Comparison of ENCODE assay signal across 22 mouse cellular contexts in the genomic region with DNA sequence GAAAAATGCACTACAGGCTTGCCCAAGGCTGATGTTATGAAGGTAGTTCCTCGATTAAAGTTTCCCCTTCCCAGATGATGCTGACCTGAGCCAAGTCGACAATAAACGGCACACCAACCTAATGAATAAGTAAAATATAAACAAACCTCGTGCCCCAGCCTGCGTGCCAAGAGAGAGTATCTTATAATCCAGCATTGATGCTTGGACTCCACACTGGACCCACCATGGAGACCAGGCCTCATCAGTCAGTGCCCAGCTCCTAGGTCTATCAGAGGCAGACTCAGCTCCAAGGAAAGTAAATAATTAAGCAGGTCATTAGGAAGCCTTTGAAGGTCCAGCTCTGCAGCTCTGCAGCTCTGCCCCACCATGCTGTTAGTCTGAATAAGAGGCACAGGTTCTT.
A peak's percentile ranks its signal among the peaks of the same experiment; 100 is the strongest.
DNase-seq lines count a peak whose midpoint lies in the region; ATAC-seq and TF ChIP-seq lines count a peak whose summit lies in the region.
"Had no signal": no experiment of that assay in that cellular context is flagged by ENCODE, and none has a peak within 500 bp of the region (broad histone marks: within the 10 kb centered on the region; RNA-seq: fewer than 3 reads in every experiment).

No protein-coding gene starts in this region.

- TF ChIP-seq POLR2A in kidney, adult 2 months (IDR thresholded peaks at IDR 0.05; ENCODE audit: low read depth, low read length): no peak

- WGBS in kidney, adult 2 months: 25% methylated on average over 5 of the region's 5 CpGs
- 64% methylated on average over 5 of the region's 5 CpGs for WGBS in kidney, postnatal 0 days
- WGBS in forebrain, embryonic 13.5 days: 85% methylated on average over 5 of the region's 5 CpGs
- 49% methylated on average over 5 of the region's 5 CpGs for WGBS in lung, postnatal 0 days

- peak overlapping the region; percentile 68 for H3K27ac ChIP-seq in kidney, adult 2 months (ENCODE audit: insufficient read depth, low read depth, low read length)
- H3K27ac ChIP-seq in kidney, postnatal 0 days: no peak overlapping the region
- H3K27ac ChIP-seq in forebrain, embryonic 13.5 days: no peak overlapping the region
- no peak overlapping the region for H3K27ac ChIP-seq in lung, postnatal 0 days (ENCODE audit: low read length)
- H3K27ac ChIP-seq: embryonic facial prominence, embryonic 12.5 days; embryonic facial prominence, embryonic 15.5 days; hindbrain, embryonic 12.5 days; hindbrain, embryonic 15.5 days had no signal

- DNase-seq in kidney, adult 2 months: peak; percentile 88
- peak; percentile 92 for DNase-seq in kidney, adult 9 months
- DNase-seq in kidney, postnatal 0 days (ENCODE audit: low spot score): no peak
- DNase-seq in kidney, postnatal 25 days: peak; percentile 73 to 89
- no peak for DNase-seq in lung, adult 18-20 months
- DNase-seq in lung, postnatal 0 days (ENCODE audit: low spot score): no peak
- DNase-seq in gastrocnemius, postnatal 25 days: no peak
- DNase-seq: adrenal gland, postnatal 10 days; adrenal gland, postnatal 36 days; cerebellum, adult 18-20 months; cerebellum, adult 9-10 months; cerebellum, postnatal 14 days; gastrocnemius, postnatal 10 days; heart, adult 11 months had no signal

- ATAC-seq in kidney, postnatal 0 days (replicated peaks; ENCODE audit: low FRiP score, low read depth): peak; percentile 78
- no peak for ATAC-seq in forebrain, embryonic 13.5 days
- no peak for ATAC-seq in lung, postnatal 0 days
- ATAC-seq: activated CD4-positive, CD25-positive, alpha-beta regulatory T cell, adult 4 months; forebrain, embryonic 16.5 days had no signal

- no peak overlapping the region for H3K4me3 ChIP-seq in kidney, adult 2 months (ENCODE audit: insufficient read depth, low read depth, low read length)
- no peak overlapping the region for H3K4me3 ChIP-seq in kidney, postnatal 0 days (replicated peaks; ENCODE audit: low read depth, low read length)
- no peak overlapping the region for H3K4me3 ChIP-seq in forebrain, embryonic 13.5 days
- no peak overlapping the region for H3K4me3 ChIP-seq in lung, postnatal 0 days (ENCODE audit: low read depth, low read length)
- H3K4me3 ChIP-seq: embryonic facial prominence, embryonic 12.5 days; embryonic facial prominence, embryonic 15.5 days; hindbrain, embryonic 12.5 days; hindbrain, embryonic 15.5 days had no signal

- H3K9me3 ChIP-seq in kidney, postnatal 0 days (replicated peaks; ENCODE audit: low read length): no peaks in the 10 kb centered on the region
- no peaks in the 10 kb centered on the region for H3K9me3 ChIP-seq in forebrain, embryonic 13.5 days (replicated peaks)
- H3K9me3 ChIP-seq in lung, postnatal 0 days (ENCODE audit: low read length): no peaks in the 10 kb centered on the region
- H3K9me3 ChIP-seq: embryonic facial prominence, embryonic 12.5 days; embryonic facial prominence, embryonic 15.5 days; hindbrain, embryonic 12.5 days; hindbrain, embryonic 15.5 days had no signal

- TF ChIP-seq CTCF in kidney, adult 2 months (conservative IDR thresholded peaks at IDR 0.05; ENCODE audit: insufficient read depth, insufficient read length, low read depth, low read length): no peak
- TF ChIP-seq CTCF in kidney, postnatal 0 days (IDR thresholded peaks at IDR 0.05; ENCODE audit: low read depth): no peak
- TF ChIP-seq CTCF in lung, postnatal 0 days (IDR thresholded peaks at IDR 0.05): no peak

- no peaks in the 10 kb centered on the region for H3K27me3 ChIP-seq in kidney, adult 2 months (replicated peaks; ENCODE audit: control insufficient read depth, insufficient read depth, low read length)
- no peaks in the 10 kb centered on the region for H3K27me3 ChIP-seq in kidney, postnatal 0 days (ENCODE audit: insufficient read depth, low read length)
- peaks cover 2% of the 10 kb centered on the region; the same call in 1 of the 2 replicates for H3K27me3 ChIP-seq in forebrain, embryonic 13.5 days
- no peaks in the 10 kb centered on the region for H3K27me3 ChIP-seq in lung, postnatal 0 days (replicated peaks; ENCODE audit: insufficient read depth, low read length)
- H3K27me3 ChIP-seq: embryonic facial prominence, embryonic 12.5 days; embryonic facial prominence, embryonic 15.5 days; hindbrain, embryonic 12.5 days; hindbrain, embryonic 15.5 days had no signal

- H3K9ac ChIP-seq in kidney, postnatal 0 days (ENCODE audit: low read depth, low read length): no peak overlapping the region
- H3K9ac ChIP-seq in forebrain, embryonic 13.5 days: no peak overlapping the region
- no peak overlapping the region for H3K9ac ChIP-seq in lung, postnatal 0 days (replicated peaks; ENCODE audit: low read depth)
- H3K9ac ChIP-seq: embryonic facial prominence, embryonic 12.5 days; embryonic facial prominence, embryonic 15.5 days; hindbrain, embryonic 12.5 days; hindbrain, embryonic 15.5 days had no signal

- H3K4me1 ChIP-seq in kidney, adult 2 months (ENCODE audit: control insufficient read depth, insufficient read depth, low read length): peaks cover 17% of the 10 kb centered on the region
- H3K4me1 ChIP-seq in kidney, postnatal 0 days (replicated peaks; ENCODE audit: insufficient read depth, low read length): no peaks in the 10 kb centered on the region
- H3K4me1 ChIP-seq in forebrain, embryonic 13.5 days: no peaks in the 10 kb centered on the region
- H3K4me1 ChIP-seq in lung, postnatal 0 days (ENCODE audit: insufficient read depth, low read depth, low read length): no peaks in the 10 kb centered on the region
- H3K4me1 ChIP-seq: embryonic facial prominence, embryonic 12.5 days; embryonic facial prominence, embryonic 15.5 days; hindbrain, embryonic 12.5 days; hindbrain, embryonic 15.5 days had no signal

- TF ChIP-seq EP300 in lung, postnatal 0 days (IDR thresholded peaks at IDR 0.05): no peak

- H3K4me2 ChIP-seq in kidney, postnatal 0 days (ENCODE audit: low read length): no peak overlapping the region
- no peak overlapping the region for H3K4me2 ChIP-seq in forebrain, embryonic 13.5 days
- H3K4me2 ChIP-seq in lung, postnatal 0 days (replicated peaks; ENCODE audit: low read depth, low read length): no peak overlapping the region
- H3K4me2 ChIP-seq: embryonic facial prominence, embryonic 12.5 days; embryonic facial prominence, embryonic 15.5 days; heart, embryonic 11.5 days; hindbrain, embryonic 12.5 days; hindbrain, embryonic 15.5 days had no signal

- no peaks in the 10 kb centered on the region for H3K36me3 ChIP-seq in kidney, adult 2 months (ENCODE audit: control insufficient read depth, insufficient read depth, low read length)
- no peaks in the 10 kb centered on the region for H3K36me3 ChIP-seq in kidney, postnatal 0 days (ENCODE audit: insufficient read depth, low read length)
- no peaks in the 10 kb centered on the region for H3K36me3 ChIP-seq in forebrain, embryonic 13.5 days (ENCODE audit: poor library complexity, severe bottlenecking)
- no peaks in the 10 kb centered on the region for H3K36me3 ChIP-seq in lung, postnatal 0 days (ENCODE audit: insufficient read depth, low read length)
- H3K36me3 ChIP-seq: embryonic facial prominence, embryonic 12.5 days; embryonic facial prominence, embryonic 15.5 days; hindbrain, embryonic 12.5 days; hindbrain, embryonic 15.5 days had no signal

Comparison
In these comparisons a context has a peak if more than half of its experiments do, and no peak if none do; other contexts are left out.
1. DNase-seq: peak in kidney, adult 2 months (single experiment), kidney, adult 9 months (single experiment) and kidney, postnatal 25 days (2 of 2); none in kidney, postnatal 0 days (single experiment), lung, adult 18-20 months (0 of 2), lung, postnatal 0 days (single experiment) and gastrocnemius, postnatal 25 days (single experiment).